Mouse (Mus musculus): Measurements from ENCODE around the gene Sectm1b. TPM values are rescaled to one million over a fixed set of nuclear protein-coding genes. Genes with fewer than 3 reads are reported as not detected.
"Not testable (repeated sequence)": the region's sequence is repeated elsewhere in the genome, so short reads cannot be mapped to it uniquely, and the experiment has no call there.

Gene Sectm1b
- total RNA-seq, 2 experiments from 2014 or later = not detected

DNA sequence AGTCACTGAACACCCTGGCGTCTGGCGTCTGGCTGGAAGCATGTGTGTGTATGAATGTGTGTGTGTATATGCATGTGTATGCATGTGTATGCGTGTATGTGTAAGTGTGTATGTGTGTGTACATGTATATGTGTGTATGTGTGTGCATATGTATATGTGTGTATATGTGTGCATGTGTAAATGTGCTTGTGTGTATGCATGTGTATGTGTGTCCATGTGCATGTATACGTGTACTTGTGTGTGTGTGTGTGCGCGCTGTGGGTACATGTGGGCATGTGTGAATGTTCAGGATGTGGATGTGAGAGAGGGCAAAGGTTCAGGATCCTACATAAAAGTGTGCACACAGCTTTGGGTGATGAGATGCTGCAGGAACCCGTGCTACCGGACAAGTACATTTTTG is 17.0 kb upstream of the Sectm1b start:
- no peak for ATAC-seq (replicated peaks; ENCODE audit: low FRiP score, low TSS enrichment, poor library complexity, severe bottlenecking)

DNA sequence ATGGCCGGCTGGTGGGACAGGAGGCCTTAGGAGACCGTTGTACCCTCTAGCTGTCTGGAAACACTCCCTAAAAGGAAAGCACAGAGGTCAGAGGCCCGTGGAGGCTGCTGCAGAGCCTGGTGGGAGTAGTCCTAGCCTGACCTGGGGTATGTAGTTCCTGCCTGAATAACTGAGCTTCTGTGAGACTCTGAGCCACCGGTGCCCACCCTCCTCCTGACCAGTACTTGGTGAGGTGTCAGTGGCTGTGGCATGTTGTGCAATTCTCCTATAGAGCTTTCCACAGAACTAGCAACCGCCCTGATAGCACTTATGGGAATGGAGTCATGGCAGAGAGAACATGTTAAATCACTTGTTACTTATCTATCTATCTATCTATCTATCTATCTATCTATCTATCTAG is 12.3 kb upstream of the Sectm1b start:
- no peak for ATAC-seq (replicated peaks; ENCODE audit: low FRiP score, low TSS enrichment, poor library complexity, severe bottlenecking)

DNA sequence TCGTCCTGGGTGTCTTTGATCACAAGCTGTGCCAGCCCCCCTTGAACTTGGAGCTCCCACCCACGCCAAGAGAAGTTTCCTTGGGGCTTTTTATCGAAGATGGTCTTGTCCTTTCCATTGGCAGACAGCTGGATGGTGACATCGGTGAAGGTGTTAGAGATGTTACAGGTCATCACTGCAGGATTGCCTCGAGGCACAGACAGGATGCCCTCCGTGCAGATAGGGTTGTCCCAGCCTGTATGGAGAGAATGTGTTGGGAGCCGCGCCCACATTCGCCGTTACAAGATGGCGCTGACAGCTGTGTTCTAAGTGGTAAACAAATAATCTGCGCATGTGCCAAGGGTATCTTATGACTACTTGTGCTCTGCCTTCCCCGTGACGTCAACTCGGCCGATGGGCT is 6.3 kb upstream of the Sectm1b start:
- ATAC-seq (replicated peaks; ENCODE audit: low FRiP score, low TSS enrichment, poor library complexity, severe bottlenecking) = not testable (repeated sequence)

DNA sequence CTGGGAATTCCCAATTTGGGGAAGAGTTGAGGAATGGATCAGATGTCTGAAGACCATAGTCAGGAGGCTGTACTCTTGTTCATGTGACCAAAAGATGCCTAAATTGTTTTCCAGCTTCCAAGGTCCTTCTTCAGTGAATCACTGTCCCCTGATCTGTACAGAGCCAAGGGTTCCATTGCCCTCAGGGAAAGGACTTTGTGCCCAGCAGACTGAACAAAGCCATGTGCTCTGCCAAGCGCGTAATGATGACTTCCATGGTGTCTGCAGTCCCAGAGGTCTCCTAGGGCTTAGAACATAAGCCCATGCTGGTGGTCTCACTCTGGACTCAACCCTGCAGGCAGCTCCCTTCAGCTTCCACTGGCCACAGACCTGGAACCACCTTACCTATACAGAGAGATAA is 4.5 kb upstream of the Sectm1b start:
- ATAC-seq (replicated peaks; ENCODE audit: low FRiP score, low TSS enrichment, poor library complexity, severe bottlenecking) = no peak

GRCm38 (mm10) chr11:121064197-121064596 is 828 bp upstream of the Sectm1b start:
- no peak for ATAC-seq (replicated peaks; ENCODE audit: low FRiP score, low TSS enrichment, poor library complexity, severe bottlenecking)

DNA sequence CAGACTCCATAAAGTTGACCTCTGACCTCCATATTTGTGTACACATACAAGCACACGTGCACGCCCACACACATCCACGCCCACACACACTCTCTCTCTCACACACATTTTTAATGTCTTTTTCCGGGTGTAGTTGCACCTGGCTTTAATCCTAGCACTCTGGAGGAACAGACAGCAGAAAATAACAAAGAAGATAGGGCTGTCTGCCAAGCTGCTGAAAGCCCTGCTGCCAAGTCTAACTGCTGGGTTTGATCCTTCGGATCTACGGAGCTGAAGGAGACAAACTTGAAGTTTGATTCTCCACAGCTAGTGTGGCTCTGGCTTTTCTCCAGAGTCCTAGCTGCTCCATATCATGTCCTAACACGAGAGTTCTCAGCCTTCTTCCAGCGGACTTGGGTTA is 1.8 kb downstream of the Sectm1b start:
- ATAC-seq (replicated peaks; ENCODE audit: low FRiP score, low TSS enrichment, poor library complexity, severe bottlenecking) = no peak

- not testable (repeated sequence) for ATAC-seq (replicated peaks; ENCODE audit: low FRiP score, low TSS enrichment, poor library complexity, severe bottlenecking)
Measured at GRCm38 (mm10) chr11:121060401-121061067, 2.8 kb downstream of the Sectm1b start.

DNA sequence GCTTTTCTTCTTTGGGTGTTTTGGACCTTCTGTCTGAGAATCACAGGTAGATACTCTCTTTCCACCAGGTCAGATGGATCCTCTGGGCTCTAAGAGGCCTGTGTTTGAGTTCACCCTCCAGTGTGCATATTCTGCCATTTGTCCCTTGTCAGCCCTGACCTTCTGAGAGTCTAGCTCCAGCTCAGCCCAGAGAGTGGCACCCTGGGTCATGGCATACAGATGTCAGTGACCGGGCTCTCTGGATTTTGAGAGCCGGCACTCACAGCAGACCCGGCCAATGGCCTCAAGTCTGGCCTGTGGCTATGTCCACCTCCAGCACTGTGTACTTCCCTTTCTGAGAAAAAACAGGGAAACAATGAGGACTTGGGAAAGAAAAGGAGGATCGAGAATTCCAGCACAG is 3.9 kb downstream of the Sectm1b start:
- no peak for ATAC-seq (replicated peaks; ENCODE audit: low FRiP score, low TSS enrichment, poor library complexity, severe bottlenecking)

DNA sequence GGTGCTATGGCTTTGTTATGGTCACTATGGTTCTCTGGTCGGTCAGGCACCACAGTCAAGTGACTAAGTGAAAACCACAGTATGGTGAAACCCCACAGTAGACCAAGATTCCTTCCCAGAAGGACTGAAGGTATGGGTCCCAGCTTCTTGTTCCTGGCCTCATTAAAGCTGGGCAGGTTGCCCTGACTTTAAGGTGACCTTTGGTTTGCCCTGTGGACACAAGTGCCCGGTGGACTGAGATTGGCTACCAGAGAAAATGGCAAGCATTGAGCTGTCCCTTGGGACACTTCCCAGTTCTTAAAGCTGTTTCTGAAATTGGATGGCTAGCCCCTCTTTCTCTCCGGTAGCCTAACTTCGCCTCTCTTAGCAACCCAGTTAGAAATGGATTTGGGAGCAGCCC is 4.4 kb downstream of the Sectm1b start:
- ATAC-seq (replicated peaks; ENCODE audit: low FRiP score, low TSS enrichment, poor library complexity, severe bottlenecking) = no peak

- ATAC-seq (replicated peaks; ENCODE audit: low FRiP score, low TSS enrichment, poor library complexity, severe bottlenecking) = no peak
Measured at GRCm38 (mm10) chr11:121058122-121058521, 5.2 kb downstream of the Sectm1b start.

- ATAC-seq (replicated peaks; ENCODE audit: low FRiP score, low TSS enrichment, poor library complexity, severe bottlenecking) = no peak
Measured at GRCm38 (mm10) chr11:121056536-121057236, 6.7 kb downstream of the Sectm1b start.

DNA sequence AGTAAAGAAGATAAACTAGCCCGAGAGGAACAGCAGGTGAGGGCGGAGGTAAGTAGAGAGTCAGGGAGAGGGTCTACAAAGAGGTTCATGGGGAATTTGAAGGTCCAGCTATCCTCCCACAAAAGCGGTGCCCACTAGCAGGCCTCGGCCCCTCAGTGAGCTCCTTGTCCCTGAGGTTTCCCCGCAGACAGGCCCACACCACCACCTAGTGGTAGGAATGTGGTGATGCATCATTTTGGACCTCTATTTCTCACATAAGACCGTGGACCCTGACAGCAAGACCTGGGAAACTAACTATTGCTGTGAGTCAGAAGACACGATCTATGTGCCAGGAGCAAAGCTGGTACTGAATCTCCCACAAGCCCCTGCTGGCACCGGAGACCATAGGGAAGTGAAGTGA is 9.8 kb downstream of the Sectm1b start:
- peak; percentile 91 for ATAC-seq (replicated peaks; ENCODE audit: low FRiP score, low TSS enrichment, poor library complexity, severe bottlenecking)

GRCm38 (mm10) chr11:121052387-121052786 is 11.0 kb downstream of the Sectm1b start:
- no peak for ATAC-seq (replicated peaks; ENCODE audit: low FRiP score, low TSS enrichment, poor library complexity, severe bottlenecking)

GRCm38 (mm10) chr11:121051793-121052192 is 11.6 kb downstream of the Sectm1b start:
- no peak for ATAC-seq (replicated peaks; ENCODE audit: low FRiP score, low TSS enrichment, poor library complexity, severe bottlenecking)

GRCm38 (mm10) chr11:121049840-121050239 is 13.5 kb downstream of the Sectm1b start:
- no peak for ATAC-seq (replicated peaks; ENCODE audit: low FRiP score, low TSS enrichment, poor library complexity, severe bottlenecking)

GRCm38 (mm10) chr11:121047826-121048399 is 15.5 kb downstream of the Sectm1b start:
- peak; percentile 65 for ATAC-seq (replicated peaks; ENCODE audit: low FRiP score, low TSS enrichment, poor library complexity, severe bottlenecking)

DNA sequence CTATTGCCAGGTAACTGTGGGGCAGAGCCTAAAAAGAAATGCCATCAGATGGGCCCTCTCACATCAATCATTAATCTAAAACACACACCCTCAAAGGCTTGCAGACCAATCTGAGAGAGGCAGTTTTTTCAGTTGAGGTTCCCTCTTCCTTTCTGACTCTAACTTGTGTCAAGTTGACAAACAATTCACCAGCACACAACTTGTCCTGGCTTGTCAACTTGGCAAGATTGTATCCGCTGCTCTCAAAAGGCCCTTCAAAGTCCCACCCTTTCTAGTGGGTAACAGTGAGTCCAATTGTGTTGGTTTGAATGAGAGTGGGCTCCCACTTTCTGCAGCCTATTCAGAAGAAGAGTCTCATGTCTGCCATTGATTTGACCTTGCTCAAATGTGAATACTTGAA is 18.1 kb downstream of the Sectm1b start:
- no peak for ATAC-seq (replicated peaks; ENCODE audit: low FRiP score, low TSS enrichment, poor library complexity, severe bottlenecking)

DNA sequence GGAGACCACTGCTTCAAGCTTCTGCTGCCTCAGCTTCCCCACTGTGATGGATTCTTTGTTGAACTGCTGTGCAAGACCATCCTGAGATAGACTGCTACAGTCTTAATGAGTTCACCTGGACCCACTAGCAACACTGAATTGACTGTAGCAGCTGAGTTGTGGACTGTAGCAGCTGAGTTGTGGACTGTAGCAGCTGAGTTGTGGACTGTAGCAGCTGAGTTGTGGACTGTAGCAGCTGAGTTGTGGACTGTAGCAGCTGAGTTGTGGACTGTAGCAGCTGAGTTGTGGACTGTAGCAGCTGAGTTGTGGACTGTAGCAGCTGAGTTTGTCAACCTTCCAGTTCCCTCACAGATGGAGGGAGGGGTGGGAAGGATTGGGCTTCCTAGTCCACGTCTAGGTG is 20.3 kb downstream of the Sectm1b start:
- not testable (repeated sequence) for ATAC-seq (replicated peaks; ENCODE audit: low FRiP score, low TSS enrichment, poor library complexity, severe bottlenecking)

DNA sequence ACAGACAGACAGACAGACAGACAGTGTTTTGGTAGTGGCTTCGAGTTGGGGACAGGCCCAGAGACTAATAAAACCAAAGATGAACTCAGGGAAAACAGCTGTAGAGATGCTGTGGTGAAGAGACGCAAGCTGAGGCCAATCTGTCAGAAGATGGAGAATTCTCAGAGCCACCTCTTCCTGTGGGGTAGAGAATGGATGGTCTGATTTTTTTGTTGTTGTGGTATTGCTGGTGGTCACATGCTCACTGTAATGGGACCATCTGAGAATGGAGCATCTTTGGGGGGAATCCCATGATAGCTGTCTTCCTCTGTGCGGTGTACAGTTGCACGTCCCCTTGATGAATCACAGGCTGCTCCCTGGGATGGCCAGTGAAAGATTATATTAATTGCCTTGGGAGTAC is 20.9 kb downstream of the Sectm1b start:
- no peak for ATAC-seq (replicated peaks; ENCODE audit: low FRiP score, low TSS enrichment, poor library complexity, severe bottlenecking)

DNA sequence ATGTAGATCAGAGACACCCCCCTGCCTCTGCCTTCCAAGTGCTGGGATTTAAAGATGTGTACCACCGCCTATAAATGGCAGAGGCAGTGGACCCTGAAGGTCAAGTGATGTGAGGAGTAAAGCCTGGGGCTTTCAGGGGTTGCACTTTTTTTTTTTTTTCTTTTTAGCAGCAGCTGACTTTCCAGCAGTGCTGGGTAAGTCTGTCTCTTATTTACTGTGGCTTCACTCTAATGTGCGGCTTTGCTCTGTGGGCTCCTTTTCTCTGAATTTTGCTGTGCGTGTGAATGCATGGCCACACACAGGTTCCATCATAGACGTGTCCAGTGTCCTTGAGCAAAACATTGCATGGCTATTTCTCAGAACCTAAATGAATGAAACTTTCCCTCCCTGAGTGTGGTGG is 21.7 kb downstream of the Sectm1b start:
- ATAC-seq (replicated peaks; ENCODE audit: low FRiP score, low TSS enrichment, poor library complexity, severe bottlenecking) = no peak

DNA sequence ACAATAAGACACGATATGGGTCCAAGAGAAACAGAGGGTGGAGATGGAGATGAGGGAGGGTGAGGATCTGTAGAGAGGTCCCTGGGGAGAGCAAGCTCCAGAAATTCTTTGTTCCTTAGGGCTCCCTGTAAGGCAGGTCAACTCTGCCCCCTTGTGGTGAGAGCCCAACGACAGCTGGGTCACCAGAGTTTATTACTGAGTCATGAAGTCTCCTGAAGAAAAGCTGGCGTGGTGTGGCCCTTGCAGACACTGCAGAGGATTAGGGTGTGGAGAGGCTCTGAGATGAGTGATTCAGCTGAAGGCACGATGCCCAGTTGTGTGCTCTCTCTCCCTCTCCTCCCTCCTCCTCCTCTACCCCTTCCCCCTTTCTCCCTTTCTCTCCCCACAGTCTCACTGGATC is 22.2 kb downstream of the Sectm1b start:
- peak; percentile 83 for ATAC-seq (replicated peaks; ENCODE audit: low FRiP score, low TSS enrichment, poor library complexity, severe bottlenecking)

Data from megakaryocyte-erythroid progenitor cell, adult 5-6 weeks (primary cell).